Mouse (Mus musculus) megakaryocyte, adult 5-6 weeks (primary cell): ENCODE measurements around the gene Naa38. TPM values are rescaled to one million over a fixed set of nuclear protein-coding genes. Genes with fewer than 3 reads are reported as not detected.

Source experiments
- ATAC-seq: 2 replicates; pipeline ENCODE4 v1.8.0; 2016; ENCODE audit warnings: mild to moderate bottlenecking, inconsistent platforms; ENCODE audit not compliant: poor library complexity, severe bottlenecking
- total RNA-seq, 2 experiments: library from RNA; stranded (forward) in 1 of 2; stranded (reverse) in 1 of 2; fragments of 153-499, 151-499 nt in 1 of 2; fragments of 221-1000, 200-1000 nt in 1 of 2; gene quantifications; 2 replicates each; pipeline versions ENCODE4 v1.2.3 to v1.2.4; 2015 to 2017

Naa38 gene
- total RNA-seq, 2 experiments from 2014 or later: 90.6 to 161 TPM

GRCm38 (mm10) chr11:69412548-69412947 is 17.3 kb downstream of the Naa38 start:
- no peak for ATAC-seq

GRCm38 (mm10) chr11:69413221-69414181 is 18.2 kb downstream of the Naa38 start, which contains the start of gene Kdm6b:
Kdm6b (minus strand) TSS chr11:69413675.
- ATAC-seq: no peak

- no peak for ATAC-seq
These were observed 19.4 kb downstream of the Naa38 start for GRCm38 (mm10) chr11:69414421-69415326.

- ATAC-seq: no peak
These were observed 20.0 kb downstream of the Naa38 start for GRCm38 (mm10) chr11:69415327-69415667.

- ATAC-seq: no peak
These were observed 20.6 kb downstream of the Naa38 start for GRCm38 (mm10) chr11:69415668-69416451.

GRCm38 (mm10) chr11:69416509-69416908 is 21.2 kb downstream of the Naa38 start:
- no peak for ATAC-seq

- ATAC-seq: no peak
These were observed 21.7 kb downstream of the Naa38 start for GRCm38 (mm10) chr11:69416921-69417448.

- ATAC-seq: peak; percentile 17; the same call in 1 of the 2 replicates
These were observed 22.4 kb downstream of the Naa38 start for GRCm38 (mm10) chr11:69417449-69418384.

GRCm38 (mm10) chr11:69418481-69419442 is 23.5 kb downstream of the Naa38 start:
- ATAC-seq: peak; percentile 51

- ATAC-seq: no peak
These were observed 24.1 kb downstream of the Naa38 start for GRCm38 (mm10) chr11:69419443-69419812.

GRCm38 (mm10) chr11:69419813-69420553 is 24.7 kb downstream of the Naa38 start:
- no peak for ATAC-seq

GRCm38 (mm10) chr11:69420554-69421000 is 25.3 kb downstream of the Naa38 start:
- no peak for ATAC-seq

- ATAC-seq: no peak
These were observed 26.1 kb downstream of the Naa38 start for GRCm38 (mm10) chr11:69421131-69421977.

- ATAC-seq: no peak
These were observed 27.6 kb downstream of the Naa38 start for GRCm38 (mm10) chr11:69422842-69423241.

- ATAC-seq: no peak
These were observed 28.6 kb downstream of the Naa38 start for GRCm38 (mm10) chr11:69423885-69424284.

GRCm38 (mm10) chr11:69426246-69426645 is 31.0 kb downstream of the Naa38 start:
- ATAC-seq: no peak
